Mouse (Mus musculus) embryonic facial prominence, embryonic 10.5 days (tissue): ENCODE results near the gene Hist1h2bb. TPM values are rescaled to one million over a fixed set of nuclear protein-coding genes. Genes with fewer than 3 reads are reported as not detected.
A peak's percentile ranks its signal among the peaks of the same experiment; 100 is the strongest.
"Not testable (repeated sequence)": the region's sequence is repeated elsewhere in the genome, so short reads cannot be mapped to it uniquely, and the experiment has no call there.

ENCODE experiments used
- DNase-seq: peaks from one replicate; pipeline ENCODE4 v3.0.0-alpha.2; 2017; ENCODE audit warnings: low spot score
- H3K27ac ChIP-seq: fragments of 300-500 bp; sonication (generic); replicated peaks from 2 replicates; pipeline ENCODE4 v1.5.1; 2016; ENCODE audit warnings: mild to moderate bottlenecking
- H3K27me3 ChIP-seq: fragments of 300-500 bp; sonication (generic); replicated peaks from 2 replicates; pipeline ENCODE4 v1.6.1; 2016; ENCODE audit warnings: low read depth, mild to moderate bottlenecking; ENCODE audit not compliant: poor library complexity, severe bottlenecking
- H3K36me3 ChIP-seq: fragments of 300-500 bp; sonication (generic); replicated peaks from 2 replicates; pipeline ENCODE4 v1.6.1; 2016; ENCODE audit warnings: mild to moderate bottlenecking, moderate library complexity
- H3K4me1 ChIP-seq: fragments of 300-500 bp; sonication (generic); 2 replicates; pipeline ENCODE4 v1.6.1; 2016
- H3K4me3 ChIP-seq: fragments of 300-500 bp; sonication (generic); 2 replicates; pipeline ENCODE4 v1.5.1; 2016; ENCODE audit warnings: mild to moderate bottlenecking, moderate library complexity
- H3K9me3 ChIP-seq: fragments of 300-500 bp; sonication (generic); 2 replicates; pipeline ENCODE4 v1.6.1; 2016; ENCODE audit warnings: mild to moderate bottlenecking
- WGBS: fragments of 180-500 bp; shearing (Covaris S2); methylation state at CpG from one replicate; pipeline ENCODE4 v1.1.7; 2016; 5-methylcytosine and 5-hydroxymethylcytosine counted together
- polyA plus RNA-seq: library from polyadenylated mRNA; unstranded; fragments of >200 nt; fragmentation: Nextera tagmentation; extraction: Ambion mirVana; gene quantifications from 2 replicates; pipeline ENCODE4 v1.2.1, GENCODE M21; 2016

The Hist1h2bb gene
- polyA plus RNA-seq, 1 experiment from 2014 or later = 2.9 TPM

- H3K4me1 ChIP-seq = peaks cover 21% of the 10 kb centered on the region
- no peaks in the 10 kb centered on the region for H3K27me3 ChIP-seq
- no peaks in the 10 kb centered on the region for H3K9me3 ChIP-seq
- H3K4me3 ChIP-seq = no peak overlapping the region
- no peak for DNase-seq
- peak overlapping the region; percentile 85 for H3K27ac ChIP-seq
- H3K36me3 ChIP-seq = no peaks in the 10 kb centered on the region
Measured at GRCm38 (mm10) chr13:23755000-23755399, 8.5 kb downstream of the Hist1h2bb start.

GRCm38 (mm10) chr13:23756790-23757189 is 10.3 kb downstream of the Hist1h2bb start, which contains the start of gene Hist1h4b:
Gene Hist1h4b, plus strand, starts transcription at chr13:23757013.
- under 1% methylated on average over 17 of the region's 22 CpGs for WGBS
- Histone ChIP-seq H3K27me3 (no peaks in the 10 kb centered on the region), H3K36me3 (no peaks in the 10 kb centered on the region), H3K4me3 (peak within 1 kb of the TSS; percentile 60), H3K27ac (peak within 1 kb of the TSS; percentile 92), H3K9me3 (no peaks in the 10 kb centered on the region), H3K4me1 (peaks cover 27% of the 10 kb centered on the region)
- DNase-seq = peak; percentile 91

- no peaks in the 10 kb centered on the region for H3K27me3 ChIP-seq
- H3K36me3 ChIP-seq = no peaks in the 10 kb centered on the region
- H3K4me1 ChIP-seq = peaks cover 27% of the 10 kb centered on the region
- 1% methylated on average over 21 of the region's 23 CpGs for WGBS
- no peaks in the 10 kb centered on the region for H3K9me3 ChIP-seq
- DNase-seq = peak; percentile 75
- H3K27ac ChIP-seq = peak overlapping the region; percentile 92
- H3K4me3 ChIP-seq = peak overlapping the region; percentile 60
Measured at GRCm38 (mm10) chr13:23757211-23757773, 10.8 kb downstream of the Hist1h2bb start.

- H3K4me3 ChIP-seq = peak overlapping the region; percentile 60
- peak overlapping the region; percentile 92 for H3K27ac ChIP-seq
- H3K4me1 ChIP-seq = peaks cover 33% of the 10 kb centered on the region
- 48% methylated on average over 3 of the region's 3 CpGs for WGBS
- H3K9me3 ChIP-seq = no peaks in the 10 kb centered on the region
- no peak for DNase-seq
- no peaks in the 10 kb centered on the region for H3K36me3 ChIP-seq
- no peaks in the 10 kb centered on the region for H3K27me3 ChIP-seq
Measured at GRCm38 (mm10) chr13:23757921-23758320, 11.4 kb downstream of the Hist1h2bb start.

- Histone ChIP-seq H3K36me3 (no peaks in the 10 kb centered on the region), H3K27ac (peak overlapping the region; percentile 92), H3K4me3 (no peak overlapping the region), H3K27me3 (no peaks in the 10 kb centered on the region), H3K4me1 (peaks cover 40% of the 10 kb centered on the region), H3K9me3 (no peaks in the 10 kb centered on the region)
- DNase-seq = no peak
- 82% methylated on average over 3 of the region's 3 CpGs for WGBS
Measured at GRCm38 (mm10) chr13:23759251-23759771, 12.8 kb downstream of the Hist1h2bb start.

GRCm38 (mm10) chr13:23759916-23760239 is 13.3 kb downstream of the Hist1h2bb start:
- H3K9me3 ChIP-seq = no peaks in the 10 kb centered on the region
- 65% methylated on average over 1 of the region's 1 CpGs for WGBS
- peak overlapping the region; percentile 70 for H3K4me3 ChIP-seq
- no peaks in the 10 kb centered on the region for H3K36me3 ChIP-seq
- H3K4me1 ChIP-seq = peaks cover 46% of the 10 kb centered on the region
- no peak for DNase-seq
- peak overlapping the region; percentile 92 for H3K27ac ChIP-seq
- no peaks in the 10 kb centered on the region for H3K27me3 ChIP-seq

GRCm38 (mm10) chr13:23760240-23760971 is 13.9 kb downstream of the Hist1h2bb start:
- Histone ChIP-seq H3K36me3 (no peaks in the 10 kb centered on the region), H3K27me3 (no peaks in the 10 kb centered on the region), H3K9me3 (no peaks in the 10 kb centered on the region), H3K27ac (peak overlapping the region; percentile 92), H3K4me1 (peaks cover 46% of the 10 kb centered on the region), H3K4me3 (peak overlapping the region; percentile 70)
- 2% methylated on average over 23 of the region's 27 CpGs for WGBS
- peak; percentile 63 for DNase-seq

- H3K4me3 ChIP-seq = peak within 1 kb of the TSS; percentile 70
- H3K36me3 ChIP-seq = no peaks in the 10 kb centered on the region
- peak; percentile 99 for DNase-seq
- H3K4me1 ChIP-seq = peaks cover 46% of the 10 kb centered on the region
- peak within 1 kb of the TSS; percentile 92 for H3K27ac ChIP-seq
- no peaks in the 10 kb centered on the region for H3K9me3 ChIP-seq
- no peaks in the 10 kb centered on the region for H3K27me3 ChIP-seq
- under 1% methylated on average over 69 of the region's 72 CpGs for WGBS
Measured at GRCm38 (mm10) chr13:23760972-23761864, 14.7 kb downstream of the Hist1h2bb start, which contains the start of gene Hist1h4a. Gene Hist1h4a, minus strand, starts transcription at chr13:23761230.

GRCm38 (mm10) chr13:23761871-23762821 is 15.6 kb downstream of the Hist1h2bb start, which contains the start of gene Hist1h3a:
Gene Hist1h3a, minus strand, starts transcription at chr13:23762386.
- H3K27me3 ChIP-seq, H3K9me3 ChIP-seq, H3K36me3 ChIP-seq: not testable (repeated sequence)
- Histone ChIP-seq H3K4me3 (peak within 1 kb of the TSS; percentile 70), H3K27ac (peak within 1 kb of the TSS; percentile 92), H3K4me1 (peaks cover 45% of the 10 kb centered on the region)
- WGBS = under 1% methylated on average over 38 of the region's 52 CpGs
- DNase-seq = peak; percentile 74

- Histone ChIP-seq H3K4me1 (peaks cover 36% of the 10 kb centered on the region), H3K36me3 (no peaks in the 10 kb centered on the region), H3K4me3 (peak overlapping the region; percentile 70), H3K27ac (peak overlapping the region; percentile 92), H3K9me3 (no peaks in the 10 kb centered on the region), H3K27me3 (no peaks in the 10 kb centered on the region)
- under 1% methylated on average over 10 of the region's 10 CpGs for WGBS
- no peak for DNase-seq
Measured at GRCm38 (mm10) chr13:23763242-23763585, 16.7 kb downstream of the Hist1h2bb start.

- H3K9me3 ChIP-seq = no peaks in the 10 kb centered on the region
- peak within 1 kb of the TSS; percentile 92 for H3K27ac ChIP-seq
- peak within 1 kb of the TSS; percentile 70 for H3K4me3 ChIP-seq
- H3K27me3 ChIP-seq = no peaks in the 10 kb centered on the region
- H3K36me3 ChIP-seq = no peaks in the 10 kb centered on the region
- peaks cover 36% of the 10 kb centered on the region for H3K4me1 ChIP-seq
- DNase-seq = peak; percentile 94
- WGBS = 3% methylated on average over 34 of the region's 34 CpGs
Measured at GRCm38 (mm10) chr13:23763586-23764323, 17.2 kb downstream of the Hist1h2bb start, which contains the start of gene Hist1h1a. Gene Hist1h1a, plus strand, starts transcription at chr13:23763666.
